Mouse (Mus musculus) frontal cortex, adult 2 months (tissue): ENCODE data around the gene Tbx19. TPM values are rescaled to one million over a fixed set of nuclear protein-coding genes. Genes with fewer than 3 reads are reported as not detected.

Experiments used
- DNase-seq, 2 experiments: peaks; one replicate each; pipeline ENCODE4 v3.0.0; 2022; ENCODE audit warnings: low spot score in 1 of 2; ENCODE audit errors: extremely low spot score in 1 of 2
- polyA plus RNA-seq: library from polyadenylated mRNA; depleted of rRNA; stranded (reverse); fragments of >200 nt; gene quantifications from 2 replicates; pipeline ENCODE4 v1.2.3, GENCODE M21; 2012; rRNA removed

The Tbx19 gene
- polyA plus RNA-seq = not detected in 2 replicates

GRCm38 (mm10) chr1:165160723-165161405, at the start of gene Tbx19:
Gene Tbx19 (minus strand): TSS chr1:165160773.
- no peak for DNase-seq

- DNase-seq = no peak
Observed at GRCm38 (mm10) chr1:165205591-165205990, 45.0 kb upstream of the Tbx19 start.

GRCm38 (mm10) chr1:165203488-165204035, 43.0 kb upstream of the Tbx19 start:
- DNase-seq = no peak

- DNase-seq = no peak
Observed at GRCm38 (mm10) chr1:165201445-165202012, 41.0 kb upstream of the Tbx19 start.

GRCm38 (mm10) chr1:165200748-165201147, 40.2 kb upstream of the Tbx19 start:
- DNase-seq = no peak

GRCm38 (mm10) chr1:165199639-165200038, 39.1 kb upstream of the Tbx19 start:
- no peak for DNase-seq

GRCm38 (mm10) chr1:165198951-165199350, 38.4 kb upstream of the Tbx19 start:
- DNase-seq = no peak

- no peak for DNase-seq
Observed at GRCm38 (mm10) chr1:165197875-165198274, 37.3 kb upstream of the Tbx19 start.

GRCm38 (mm10) chr1:165195396-165195960, 34.9 kb upstream of the Tbx19 start:
- no peak for DNase-seq

GRCm38 (mm10) chr1:165194662-165195013, 34.1 kb upstream of the Tbx19 start:
- DNase-seq = no peak

GRCm38 (mm10) chr1:165193880-165194661, 33.5 kb upstream of the Tbx19 start, which contains the start of gene Sft2d2:
Gene Sft2d2 (minus strand): TSS chr1:165194438.
- DNase-seq = peak; percentile 46 to 71

GRCm38 (mm10) chr1:165193426-165193825, 32.9 kb upstream of the Tbx19 start:
- no peak for DNase-seq

- no peak for DNase-seq
Observed at GRCm38 (mm10) chr1:165192714-165193264, 32.2 kb upstream of the Tbx19 start.

GRCm38 (mm10) chr1:165192102-165192501, 31.5 kb upstream of the Tbx19 start:
- no peak for DNase-seq

GRCm38 (mm10) chr1:165191611-165192010, 31.0 kb upstream of the Tbx19 start:
- DNase-seq = peak in 1 of 2 experiments; percentile 16

GRCm38 (mm10) chr1:165190571-165191273, 30.1 kb upstream of the Tbx19 start:
- DNase-seq = peak in 1 of 2 experiments; percentile 36

- DNase-seq = no peak
Observed at GRCm38 (mm10) chr1:165190068-165190467, 29.5 kb upstream of the Tbx19 start.

- no peak for DNase-seq
Observed at GRCm38 (mm10) chr1:165188806-165189580, 28.4 kb upstream of the Tbx19 start.

- no peak for DNase-seq
Observed at GRCm38 (mm10) chr1:165187357-165187756, 26.8 kb upstream of the Tbx19 start.
